Mouse (Mus musculus): ENCODE results near the gene Zscan25.

GRCm38 (mm10) chr5:145279948-145280347, 352 bp upstream of the Zscan25 start:
- TF ChIP-seq POLR2A (IDR thresholded peaks at IDR 0.05; ENCODE audit: control insufficient read depth, low read depth, low read length) (no peak), CTCF (IDR thresholded peaks at IDR 0.05; ENCODE audit: control insufficient read depth, insufficient read depth, insufficient replicate concordance, low read depth, low read length) (no peak)

Measured in testis, adult 2 months (tissue).